Mouse (Mus musculus) thymus, postnatal 0 days (tissue): Measurements from ENCODE around the gene Rnase11. TPM values are rescaled to one million over a fixed set of nuclear protein-coding genes. Genes with fewer than 3 reads are reported as not detected.

Experiments used
- DNase-seq: peaks from one replicate; pipeline ENCODE4 v3.0.0-alpha.2; 2015; ENCODE audit warnings: low spot score
- polyA plus RNA-seq: library from polyadenylated mRNA; unstranded; fragments of >200 nt; fragmentation: Nextera tagmentation; extraction: Ambion mirVana; gene quantifications from 2 replicates; pipeline ENCODE4 v1.2.1, GENCODE M21; 2015

The Rnase11 gene
- polyA plus RNA-seq, 1 experiment from 2014 or later, result not detected

- DNase-seq, result peak; percentile 68
Observed at GRCm38 (mm10) chr14:51082599-51083581, 32.9 kb upstream of the Rnase11 start.

DNA sequence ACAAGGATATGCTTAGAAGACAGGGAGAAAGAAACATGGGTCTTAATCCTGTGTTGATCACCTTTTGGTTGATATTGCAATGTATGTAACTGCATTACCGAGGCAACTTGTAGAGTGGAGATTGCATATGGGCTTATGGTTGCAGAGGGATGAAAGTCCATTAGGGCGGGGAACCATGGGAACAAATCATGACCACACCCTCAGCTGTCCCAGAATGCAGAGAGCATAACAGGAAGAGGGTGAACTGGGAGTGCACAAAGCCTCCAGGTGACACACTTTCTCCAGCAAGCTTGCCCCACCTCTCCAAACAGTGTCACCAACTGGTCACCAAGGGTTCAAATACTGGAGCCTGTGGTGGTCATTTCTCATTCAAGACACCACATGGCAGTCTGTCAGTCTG, 31.1 kb upstream of the Rnase11 start:
- no peak for DNase-seq

- DNase-seq, result no peak
Observed at GRCm38 (mm10) chr14:51079180-51079579, 29.2 kb upstream of the Rnase11 start.

DNA sequence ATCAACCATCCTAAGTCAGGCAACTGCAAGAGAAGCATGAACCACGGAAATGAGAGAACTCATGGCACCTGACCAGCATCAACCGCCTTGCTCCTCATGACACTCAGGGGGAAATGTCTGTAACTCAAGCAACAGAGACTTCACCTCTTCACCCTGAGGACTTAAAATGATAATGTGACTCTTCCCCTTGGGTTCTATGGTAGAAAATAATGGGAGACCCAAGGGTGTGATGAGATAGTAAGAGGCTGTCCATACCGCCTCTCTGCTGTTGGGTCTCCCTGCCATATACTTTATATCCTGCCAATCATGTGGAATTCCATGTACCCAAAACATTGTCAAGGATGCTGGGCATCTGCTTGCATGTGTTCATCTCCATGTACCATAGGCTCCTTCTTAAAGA, 24.4 kb upstream of the Rnase11 start, which contains the start of gene Olfr750:
Olfr750 (minus strand) TSS at position 101 of the 400 bp plus-strand sequence.
- DNase-seq, result no peak

DNA sequence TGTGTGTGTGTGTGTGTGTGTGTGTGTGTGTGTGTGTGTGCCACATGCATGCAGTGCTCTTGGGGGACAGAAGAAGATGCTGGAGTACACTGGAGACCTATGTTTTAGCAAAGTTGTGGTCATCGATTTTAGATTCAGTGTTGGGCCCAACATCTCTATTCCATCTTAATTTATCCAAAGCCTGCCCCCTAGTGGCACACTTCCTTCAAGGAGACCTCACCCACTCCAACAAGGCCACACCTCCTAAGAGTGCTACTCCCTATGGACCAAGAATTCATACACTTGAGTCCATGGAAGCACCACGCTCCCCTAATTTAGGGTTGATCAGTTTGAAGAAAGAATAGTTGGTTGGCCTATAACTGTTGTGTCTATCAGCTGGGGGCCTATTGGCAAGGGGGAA, 19.7 kb upstream of the Rnase11 start:
- peak; percentile 71 for DNase-seq

GRCm38 (mm10) chr14:51068956-51069355, 19.0 kb upstream of the Rnase11 start:
- DNase-seq, result no peak

DNA sequence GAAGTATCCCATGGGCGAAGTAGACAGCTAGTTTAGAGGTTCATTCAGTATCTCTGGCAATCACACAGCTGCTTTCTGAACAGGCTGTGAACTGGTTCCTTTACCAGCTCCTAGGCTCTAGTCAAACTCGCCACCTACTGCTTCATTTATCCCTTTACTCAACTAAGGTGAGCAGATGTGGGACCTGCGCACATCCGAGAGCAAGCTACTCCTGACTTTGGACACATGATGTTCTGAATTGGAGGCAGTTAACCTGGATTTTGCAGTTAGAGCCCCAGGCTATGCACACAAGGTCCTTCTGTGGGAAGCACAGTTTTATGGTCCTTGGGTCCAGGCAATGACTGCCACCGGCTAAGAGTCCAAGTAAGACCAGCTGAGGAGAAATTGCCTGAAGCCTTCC, 10.8 kb upstream of the Rnase11 start:
- DNase-seq, result no peak

DNA sequence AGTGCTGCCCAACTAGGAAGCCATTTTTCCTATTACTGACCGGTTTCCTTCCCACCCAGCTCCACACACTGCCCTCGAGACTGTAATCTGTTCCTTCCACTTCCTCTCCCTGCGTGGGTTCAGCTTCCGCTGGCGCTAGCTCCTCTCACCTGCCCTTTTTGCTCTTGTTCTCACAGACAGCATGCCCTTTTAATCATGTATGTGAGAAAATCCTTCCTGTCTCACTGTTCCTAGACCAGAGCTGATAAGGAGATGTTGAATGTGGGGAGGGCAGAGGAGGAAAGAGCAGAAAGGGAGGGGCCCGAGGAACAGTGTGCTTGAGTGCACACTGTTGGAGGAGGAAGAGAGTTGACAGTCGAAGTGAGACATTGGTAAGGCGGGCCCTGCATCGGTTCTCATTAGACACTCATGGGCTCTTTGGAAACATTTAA, 7.5 kb upstream of the Rnase11 start, which contains the start of gene Rnase12:
Rnase12 (minus strand) TSS at position 261 of the 431 bp plus-strand sequence.
- DNase-seq, result no peak

DNA sequence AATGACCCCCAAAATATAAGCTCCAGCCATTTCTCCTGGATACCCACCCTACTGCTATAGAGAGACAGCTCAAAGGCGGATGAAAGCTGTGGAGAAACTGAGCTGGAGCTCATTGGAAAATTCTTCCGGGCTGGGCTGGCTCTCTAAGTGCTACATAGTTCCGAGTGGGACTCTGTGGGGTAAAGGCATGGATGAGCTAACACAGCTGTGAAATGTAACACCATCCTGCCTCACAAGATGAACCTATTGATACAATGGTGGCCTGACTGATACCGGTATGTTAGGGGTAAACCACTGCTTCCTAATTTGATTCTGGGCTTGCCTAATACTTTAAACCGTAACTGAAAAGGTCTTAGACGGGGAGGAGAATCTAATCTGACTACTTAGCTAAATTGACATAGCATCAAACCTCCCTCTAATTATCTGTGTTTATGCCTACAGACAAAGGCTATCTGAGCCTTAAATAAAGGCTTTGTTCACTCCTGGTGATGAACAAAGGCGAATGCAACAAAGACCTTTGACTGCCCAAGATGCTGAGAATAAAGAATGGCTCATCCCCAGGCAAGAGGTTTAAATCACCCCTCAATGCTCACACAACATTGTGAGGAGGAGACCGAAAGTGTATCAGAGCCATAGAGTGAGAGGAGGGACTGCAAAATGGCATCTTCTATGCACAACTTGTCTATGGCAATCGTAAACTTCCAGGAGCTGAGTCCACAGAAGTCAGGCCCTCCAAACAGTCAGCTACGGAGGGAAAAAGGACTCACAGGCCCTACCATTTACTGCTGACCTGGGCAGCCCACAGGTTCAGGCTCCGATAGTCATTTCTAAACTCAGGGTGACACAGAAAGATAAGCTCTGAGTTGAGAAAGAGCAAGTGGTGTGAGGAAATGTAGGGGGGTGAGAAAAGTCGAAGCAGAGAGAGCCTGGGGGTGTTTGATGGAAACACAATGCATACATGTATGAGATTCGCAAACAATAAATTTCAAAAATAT, 4.6 kb upstream of the Rnase11 start:
- no peak for DNase-seq

GRCm38 (mm10) chr14:51053176-51053575, 3.2 kb upstream of the Rnase11 start:
- DNase-seq, result no peak

DNA sequence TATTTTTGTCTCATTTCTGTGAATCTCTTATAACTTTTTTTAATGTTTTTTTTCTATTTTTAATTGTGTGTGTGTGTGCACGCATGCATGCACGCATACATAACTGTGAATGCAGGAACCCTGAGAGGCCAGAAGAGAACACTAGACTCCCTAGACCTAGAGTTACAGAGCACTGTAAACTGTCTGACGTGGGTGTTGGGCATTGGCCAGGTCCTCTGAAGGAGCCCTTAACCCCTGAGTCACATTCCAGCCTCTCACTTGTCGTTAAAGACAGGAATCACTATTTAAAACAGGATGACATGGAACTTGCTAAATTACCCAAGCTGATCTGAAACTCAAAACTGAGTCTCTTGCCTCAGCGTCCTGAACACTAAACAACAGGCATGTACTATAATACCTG, 2.0 kb upstream of the Rnase11 start:
- DNase-seq, result no peak

GRCm38 (mm10) chr14:51047846-51048245, 2.1 kb downstream of the Rnase11 start:
- no peak for DNase-seq

DNA sequence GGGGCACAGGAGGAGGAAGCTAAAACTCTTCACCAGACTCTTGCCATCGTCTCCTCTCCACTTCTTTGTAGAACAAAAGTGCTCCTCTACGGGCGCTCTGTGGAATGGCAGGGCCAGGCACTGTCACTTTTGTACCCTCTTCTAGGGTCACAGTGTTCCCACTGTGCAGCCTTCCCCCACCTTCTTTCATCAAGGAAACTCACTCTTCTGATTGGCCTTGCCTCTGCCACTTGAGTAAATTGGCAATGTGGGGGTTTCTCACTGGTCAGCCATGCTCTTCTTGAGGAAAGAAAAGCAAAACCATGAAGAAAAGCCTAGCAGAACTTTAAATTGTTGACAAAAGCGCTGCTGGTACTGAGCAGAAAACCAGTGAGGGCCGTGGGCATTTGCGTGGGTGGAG, 8.2 kb downstream of the Rnase11 start, which contains the start of gene Rnase9:
Rnase9 (minus strand) TSS at position 101 of the 400 bp plus-strand sequence.
- DNase-seq, result no peak

DNA sequence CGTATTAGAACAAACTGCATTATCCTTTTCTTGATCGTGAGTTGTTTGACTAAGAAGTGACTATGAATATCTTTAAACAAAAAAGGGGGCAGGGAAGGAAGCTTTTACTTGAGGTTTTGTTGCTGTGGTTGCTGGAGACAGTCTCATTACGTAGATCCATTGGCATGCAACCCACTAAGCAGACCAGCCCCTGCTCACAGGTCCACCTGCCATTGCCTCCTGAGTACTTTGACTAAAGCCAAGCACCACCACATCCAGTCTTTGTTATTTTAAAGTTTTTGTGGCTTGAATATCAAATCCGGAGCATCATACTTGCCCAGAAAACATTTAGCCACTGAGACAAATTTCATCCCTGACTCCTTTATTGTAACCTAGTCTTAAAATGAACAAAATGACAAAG, 13.7 kb downstream of the Rnase11 start:
- no peak for DNase-seq

- no peak for DNase-seq
Observed at GRCm38 (mm10) chr14:51035206-51035605, 14.8 kb downstream of the Rnase11 start.

GRCm38 (mm10) chr14:51027387-51028155, 22.4 kb downstream of the Rnase11 start:
- DNase-seq, result no peak

DNA sequence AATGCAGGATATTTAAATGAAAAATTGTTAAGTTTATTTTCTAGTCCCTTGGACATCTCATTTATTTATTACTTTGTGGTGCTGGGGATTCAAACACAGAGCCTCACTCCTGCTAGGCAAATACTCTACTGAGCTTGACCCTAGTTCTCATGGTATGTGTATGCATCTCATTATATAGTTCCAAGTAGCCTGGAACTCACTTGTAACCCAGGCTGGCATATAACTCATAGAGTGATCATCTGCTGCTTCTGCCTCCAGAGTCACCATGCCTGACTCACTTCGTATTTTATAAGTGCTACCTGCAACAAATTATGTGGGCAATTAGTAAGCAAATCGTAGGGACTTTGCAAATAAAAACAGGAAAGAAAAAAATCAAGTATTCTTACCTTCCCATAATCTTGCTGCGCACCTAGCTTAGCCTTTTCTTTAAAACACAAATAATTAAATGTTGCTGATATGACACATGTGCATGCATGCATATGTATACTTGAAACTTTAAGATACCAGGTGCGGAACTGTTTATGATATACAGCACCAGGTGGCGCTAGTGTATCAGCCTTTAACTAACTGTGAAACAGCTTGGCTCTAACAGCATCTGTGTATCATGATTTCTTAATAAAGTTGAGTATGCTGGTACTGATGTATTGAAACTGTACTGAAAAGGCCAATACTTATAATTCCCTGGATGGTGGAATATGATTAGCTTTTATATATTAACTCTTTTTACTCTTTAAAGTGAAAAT, 23.4 kb downstream of the Rnase11 start:
- DNase-seq, result peak; percentile 82

GRCm38 (mm10) chr14:51024820-51025219, 25.1 kb downstream of the Rnase11 start:
- DNase-seq, result no peak

- no peak for DNase-seq
Observed at GRCm38 (mm10) chr14:51023457-51023856, 26.5 kb downstream of the Rnase11 start.

GRCm38 (mm10) chr14:51017256-51017655, 32.7 kb downstream of the Rnase11 start:
- DNase-seq, result no peak
